Mouse (Mus musculus): ENCODE measurements around the gene Clasp1.
"Not testable (repeated sequence)": the region's sequence is repeated elsewhere in the genome, so short reads cannot be mapped to it uniquely, and the experiment has no call there.

Gene Clasp1

GRCm38 (mm10) chr1:118597475-118598213, 208.8 kb downstream of the Clasp1 start:
- DNase-seq: no peak

GRCm38 (mm10) chr1:118598339-118598738, 209.5 kb downstream of the Clasp1 start:
- DNase-seq: no peak

- DNase-seq: peak; percentile 59 to 75
Measured at GRCm38 (mm10) chr1:118613631-118614183, 224.8 kb downstream of the Clasp1 start.

GRCm38 (mm10) chr1:118621055-118621454, 232.2 kb downstream of the Clasp1 start:
- DNase-seq: not testable (repeated sequence)

GRCm38 (mm10) chr1:118622857-118623256, 234.0 kb downstream of the Clasp1 start:
- no peak for DNase-seq

GRCm38 (mm10) chr1:118625461-118625860, 236.6 kb downstream of the Clasp1 start:
- DNase-seq: no peak

GRCm38 (mm10) chr1:118625921-118626320, 237.1 kb downstream of the Clasp1 start:
- no peak for DNase-seq

GRCm38 (mm10) chr1:118626452-118626851, 237.6 kb downstream of the Clasp1 start:
- DNase-seq: no peak

GRCm38 (mm10) chr1:118627781-118628464, 239.1 kb downstream of the Clasp1 start, which contains the start of gene Tfcp2l1:
Gene Tfcp2l1, plus strand, starts transcription at chr1:118627945.
- peak; percentile 90 to 95 for DNase-seq

GRCm38 (mm10) chr1:118633415-118633980, 244.6 kb downstream of the Clasp1 start:
- DNase-seq: no peak

GRCm38 (mm10) chr1:118642296-118642999, 253.6 kb downstream of the Clasp1 start:
- DNase-seq: no peak

- peak; percentile 42 to 88 for DNase-seq
Measured at GRCm38 (mm10) chr1:118643138-118643979, 254.5 kb downstream of the Clasp1 start.

GRCm38 (mm10) chr1:118645701-118646100, 256.8 kb downstream of the Clasp1 start:
- DNase-seq: no peak

- peak; percentile 35 to 82 for DNase-seq
Measured at GRCm38 (mm10) chr1:118648015-118648414, 259.2 kb downstream of the Clasp1 start.

- peak; percentile 62 to 68 for DNase-seq
Measured at GRCm38 (mm10) chr1:118649933-118650770, 261.3 kb downstream of the Clasp1 start.

GRCm38 (mm10) chr1:118650771-118651080, 261.9 kb downstream of the Clasp1 start:
- no peak for DNase-seq

- DNase-seq: no peak
Measured at GRCm38 (mm10) chr1:118658716-118659115, 269.9 kb downstream of the Clasp1 start.

GRCm38 (mm10) chr1:118660880-118661465, 272.1 kb downstream of the Clasp1 start:
- DNase-seq: peak; percentile 48 to 71
